In the genomic region with DNA sequence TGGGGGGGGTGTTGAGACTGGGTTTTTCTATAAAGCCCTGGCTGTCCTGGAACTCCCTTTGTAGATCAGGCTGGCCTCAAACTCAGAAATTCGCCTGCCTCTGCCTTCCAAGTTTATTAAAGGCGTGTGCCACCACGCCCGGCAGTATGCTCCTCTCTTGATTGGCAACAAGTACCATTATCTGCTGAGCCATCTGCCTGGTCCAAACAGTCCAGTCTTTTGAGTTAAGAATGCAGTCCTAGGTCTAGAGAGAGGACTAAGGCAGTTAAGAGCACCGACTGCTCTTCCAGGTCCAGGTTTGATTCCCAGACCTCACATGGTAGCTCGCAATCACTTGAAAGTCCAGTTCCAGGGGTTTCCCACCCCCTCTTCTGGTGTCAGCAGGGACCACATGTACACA, we compare ENCODE assay signal across 24 mouse cellular contexts. TPM values are rescaled to one million over a fixed set of nuclear protein-coding genes. Genes with fewer than 3 reads are reported as not detected.
DNase-seq lines count a peak whose midpoint lies in the region; ATAC-seq and TF ChIP-seq lines count a peak whose summit lies in the region.
"Had no signal": no experiment of that assay in that cellular context is flagged by ENCODE, and none has a peak within 500 bp of the region (broad histone marks: within the 10 kb centered on the region; RNA-seq: fewer than 3 reads in every experiment).

No protein-coding gene starts in this region.

- H3K4me2 ChIP-seq in liver, embryonic 12.5 days = no peak overlapping the region
- H3K4me2 ChIP-seq in liver, postnatal 0 days (ENCODE audit: low read depth, low read length) = no peak overlapping the region
- H3K4me2 ChIP-seq: embryonic facial prominence, embryonic 12.5 days; forebrain, embryonic 13.5 days; forebrain, embryonic 15.5 days had no signal

- ATAC-seq in liver, embryonic 12.5 days = 0 out of 2 replicates have a peak, but pooled peaks have one; percentile 51
- no peak for ATAC-seq in liver, postnatal 0 days
- ATAC-seq in megakaryocyte-erythroid progenitor cell, adult 5-6 weeks (replicated peaks; ENCODE audit: low FRiP score, low TSS enrichment, poor library complexity, severe bottlenecking) = 0 out of 2 replicates have a peak, but pooled peaks have one; percentile 23
- ATAC-seq: activated CD4-positive, CD25-positive, alpha-beta regulatory T cell, adult 4 months; CD4-positive, CD25-positive, alpha-beta regulatory T cell, adult 4 months; forebrain, embryonic 13.5 days; forebrain, embryonic 15.5 days; forebrain, postnatal 0 days; Patski had no signal

- TF ChIP-seq CTCF in liver, postnatal 0 days (IDR thresholded peaks at IDR 0.05; ENCODE audit: low read depth) = no peak
- TF ChIP-seq CTCF in embryonic fibroblast, embryonic 13.5 days (IDR thresholded peaks at IDR 0.05; ENCODE audit: borderline replicate concordance, insufficient read depth, low read length) = no peak

- H3K27me3 ChIP-seq in liver, embryonic 12.5 days (replicated peaks) = no peaks in the 10 kb centered on the region
- H3K27me3 ChIP-seq in liver, postnatal 0 days (ENCODE audit: insufficient read depth, low read length) = no peaks in the 10 kb centered on the region
- H3K27me3 ChIP-seq: CH12.LX; embryonic facial prominence, embryonic 12.5 days; forebrain, embryonic 13.5 days; forebrain, embryonic 15.5 days; Patski had no signal

- H3K4me1 ChIP-seq in liver, embryonic 12.5 days = peaks cover 6% of the 10 kb centered on the region
- no peaks in the 10 kb centered on the region for H3K4me1 ChIP-seq in liver, postnatal 0 days (ENCODE audit: insufficient read depth)
- no peaks in the 10 kb centered on the region for H3K4me1 ChIP-seq in embryonic fibroblast, embryonic 13.5 days (ENCODE audit: control insufficient read depth, insufficient read depth, low read length)
- H3K4me1 ChIP-seq: embryonic facial prominence, embryonic 10.5 days; embryonic facial prominence, embryonic 12.5 days; forebrain, embryonic 13.5 days; forebrain, embryonic 15.5 days had no signal

- DNase-seq in liver, postnatal 0 days = no peak
- no peak for DNase-seq in thymus, postnatal 14 days
- DNase-seq: adrenal gland, adult 8-10 months; adrenal gland, postnatal 14 days; adrenal gland, postnatal 36 days; B cell, adult 2 months; cerebellum, adult 11-12 months; cerebellum, adult 2 months; cerebellum, adult 9-10 months; cerebellum, postnatal 10 days; cerebellum, postnatal 25 days; forebrain, postnatal 0 days had no signal

- H3K9ac ChIP-seq in liver, embryonic 12.5 days = no peak overlapping the region
- no peak overlapping the region for H3K9ac ChIP-seq in liver, postnatal 0 days (replicated peaks)
- H3K9ac ChIP-seq: embryonic facial prominence, embryonic 12.5 days; forebrain, embryonic 13.5 days; forebrain, embryonic 15.5 days; forebrain, postnatal 0 days had no signal

- 73% methylated on average over 6 of the region's 6 CpGs for WGBS in liver, embryonic 12.5 days (ENCODE audit: insufficient replicate concordance)
- WGBS in liver, postnatal 0 days (ENCODE audit: insufficient replicate concordance) = 78% methylated on average over 6 of the region's 6 CpGs

- H3K4me3 ChIP-seq in liver, embryonic 12.5 days = no peak overlapping the region
- no peak overlapping the region for H3K4me3 ChIP-seq in liver, postnatal 0 days (ENCODE audit: low read depth, low read length)
- H3K4me3 ChIP-seq in embryonic fibroblast, embryonic 13.5 days (ENCODE audit: insufficient read depth, low read length) = no peak overlapping the region
- H3K4me3 ChIP-seq: embryonic facial prominence, embryonic 10.5 days; embryonic facial prominence, embryonic 12.5 days; forebrain, embryonic 13.5 days; forebrain, embryonic 15.5 days had no signal

- H3K27ac ChIP-seq in liver, embryonic 12.5 days = no peak overlapping the region
- no peak overlapping the region for H3K27ac ChIP-seq in liver, postnatal 0 days (ENCODE audit: low read depth)
- H3K27ac ChIP-seq in embryonic fibroblast, embryonic 13.5 days (ENCODE audit: insufficient read depth, low read length) = 0 out of 2 replicates have a peak overlapping the region, but pooled peaks have one; percentile 14
- H3K27ac ChIP-seq: embryonic facial prominence, embryonic 10.5 days; embryonic facial prominence, embryonic 12.5 days; forebrain, embryonic 13.5 days; forebrain, embryonic 15.5 days had no signal

- no peak for TF ChIP-seq POLR2A in embryonic fibroblast, embryonic 13.5 days (IDR thresholded peaks at IDR 0.05; ENCODE audit: low read depth, low read length)

- TF ChIP-seq EP300 in liver, postnatal 0 days (IDR thresholded peaks at IDR 0.05; ENCODE audit: low read depth) = no peak

- peaks cover 100% of the 10 kb centered on the region for H3K36me3 ChIP-seq in liver, embryonic 12.5 days
- peaks cover 94% of the 10 kb centered on the region for H3K36me3 ChIP-seq in liver, postnatal 0 days (replicated peaks; ENCODE audit: insufficient read depth, low read length)

- no peaks in the 10 kb centered on the region for H3K9me3 ChIP-seq in liver, embryonic 12.5 days (replicated peaks)
- no peaks in the 10 kb centered on the region for H3K9me3 ChIP-seq in liver, postnatal 0 days (ENCODE audit: low read length)
- H3K9me3 ChIP-seq: embryonic facial prominence, embryonic 10.5 days; embryonic facial prominence, embryonic 12.5 days; forebrain, embryonic 13.5 days; forebrain, embryonic 15.5 days; G1E had no signal

RNA-seq across cellular contexts. Expression of a gene that starts 16.2 kb away (rescaled TPM):
- 28.2 and 30.2 TPM in 2 replicates for polyA plus RNA-seq in liver, embryonic 12.5 days (2016; fragmentation: Nextera tagmentation; extraction: Ambion mirVana)
- 9.8 and 11.7 TPM in 2 replicates for polyA plus RNA-seq in liver, postnatal 0 days (2015; fragmentation: Nextera tagmentation; extraction: Ambion mirVana)
- 46.6 and 52.8 TPM in 2 replicates for polyA plus RNA-seq in embryonic fibroblast, embryonic 13.5 days (2011; ENCODE audit: insufficient read length, low read depth, missing spikeins)
- total RNA-seq in megakaryocyte-erythroid progenitor cell, adult 5-6 weeks (2014; fragmentation: Nextera tagmentation) = 87.1 and 100 TPM in 2 replicates
- total RNA-seq in megakaryocyte-erythroid progenitor cell, adult 5-6 weeks (2017) = 131 and 141 TPM in 2 replicates

RNA-seq across cellular contexts. Expression of a gene that starts 28.2 kb away (rescaled TPM):
- polyA plus RNA-seq in liver, embryonic 12.5 days (2016; fragmentation: Nextera tagmentation; extraction: Ambion mirVana) = 19.1 and 20.9 TPM in 2 replicates
- polyA plus RNA-seq in liver, postnatal 0 days (2015; fragmentation: Nextera tagmentation; extraction: Ambion mirVana) = 16.2 and 16.7 TPM in 2 replicates
- 47.1 and 50.0 TPM in 2 replicates for polyA plus RNA-seq in embryonic fibroblast, embryonic 13.5 days (2011; ENCODE audit: insufficient read length, low read depth, missing spikeins)
- 60.6 and 73.2 TPM in 2 replicates for total RNA-seq in megakaryocyte-erythroid progenitor cell, adult 5-6 weeks (2014; fragmentation: Nextera tagmentation)
- total RNA-seq in megakaryocyte-erythroid progenitor cell, adult 5-6 weeks (2017) = 57.7 and 60.8 TPM in 2 replicates

RNA-seq across cellular contexts. Expression of a gene that starts 41.9 kb away (rescaled TPM):
- 22.8 and 23.2 TPM in 2 replicates for polyA plus RNA-seq in liver, embryonic 12.5 days (2016; fragmentation: Nextera tagmentation; extraction: Ambion mirVana)
- polyA plus RNA-seq in liver, postnatal 0 days (2015; fragmentation: Nextera tagmentation; extraction: Ambion mirVana) = 8.6 and 9.0 TPM in 2 replicates
- 91.3 and 96.3 TPM in 2 replicates for polyA plus RNA-seq in embryonic fibroblast, embryonic 13.5 days (2011; ENCODE audit: insufficient read length, low read depth, missing spikeins)
- total RNA-seq in megakaryocyte-erythroid progenitor cell, adult 5-6 weeks (2014; fragmentation: Nextera tagmentation) = 37.2 and 38.5 TPM in 2 replicates
- 25.8 and 36.3 TPM in 2 replicates for total RNA-seq in megakaryocyte-erythroid progenitor cell, adult 5-6 weeks (2017)

RNA-seq across cellular contexts. Expression of a gene that starts 51.3 kb away (rescaled TPM):
- polyA plus RNA-seq in liver, embryonic 12.5 days (2016; fragmentation: Nextera tagmentation; extraction: Ambion mirVana) = 10.6 and 11.3 TPM in 2 replicates
- 5.4 and 6.4 TPM in 2 replicates for polyA plus RNA-seq in liver, postnatal 0 days (2015; fragmentation: Nextera tagmentation; extraction: Ambion mirVana)
- 16.4 and 18.7 TPM in 2 replicates for polyA plus RNA-seq in embryonic fibroblast, embryonic 13.5 days (2011; ENCODE audit: insufficient read length, low read depth, missing spikeins)
- total RNA-seq in megakaryocyte-erythroid progenitor cell, adult 5-6 weeks (2014; fragmentation: Nextera tagmentation) = 8.2 and 9.4 TPM in 2 replicates
- 9.8 and 16.3 TPM in 2 replicates for total RNA-seq in megakaryocyte-erythroid progenitor cell, adult 5-6 weeks (2017)
